Mouse (Mus musculus) thymus, adult 2 months (tissue): Measurements from ENCODE around the gene Arhgap21. TPM values are rescaled to one million over a fixed set of nuclear protein-coding genes. Genes with fewer than 3 reads are reported as not detected.

Experiments
- DNase-seq: peaks from one replicate; pipeline ENCODE4 v3.0.0; 2021
- H3K27ac ChIP-seq: fragments of 200-500 bp; 2 replicates; pipeline ENCODE4 v1.5.1; 2012; ENCODE audit warnings: low read length, control low read depth; ENCODE audit not compliant: control insufficient read depth, insufficient read depth
- H3K27me3 ChIP-seq: fragments of 200-500 bp; 2 replicates; pipeline ENCODE4 v1.6.1; 2012; ENCODE audit warnings: mild to moderate bottlenecking, low read length, moderate library complexity, mixed read lengths; ENCODE audit not compliant: control insufficient read depth, insufficient read depth
- H3K36me3 ChIP-seq: fragments of 200-500 bp; 2 replicates; pipeline ENCODE4 v1.6.1; 2012; ENCODE audit warnings: mild to moderate bottlenecking, low read length, moderate library complexity; ENCODE audit not compliant: control insufficient read depth, insufficient read depth
- H3K4me1 ChIP-seq: fragments of 200-500 bp; replicated peaks from 2 replicates; pipeline ENCODE4 v1.6.1; 2012; ENCODE audit warnings: low read length; ENCODE audit not compliant: control insufficient read depth, insufficient read depth
- H3K4me3 ChIP-seq: fragments of 200-500 bp; 2 replicates; pipeline ENCODE4 v1.5.1; 2012; ENCODE audit warnings: mild to moderate bottlenecking, low read length, control low read depth, moderate library complexity; ENCODE audit not compliant: control insufficient read depth, insufficient read depth
- CTCF ChIP-seq: fragments of 200-500 bp; IDR thresholded peaks from 2 replicates; pipeline ENCODE4 v1.5.1; 2012; ENCODE audit warnings: mild to moderate bottlenecking, control low read depth, low read length, moderate library complexity, borderline replicate concordance; ENCODE audit not compliant: control insufficient read depth, poor library complexity, insufficient read depth; ENCODE audit errors: extremely low read depth
- POLR2A ChIP-seq: fragments of 200-500 bp; IDR thresholded peaks from 2 replicates; pipeline ENCODE4 v1.6.1; 2012; ENCODE audit warnings: mild to moderate bottlenecking, low read length, control low read depth, moderate library complexity; ENCODE audit not compliant: control insufficient read depth, poor library complexity, insufficient read depth; ENCODE audit errors: extremely low read depth
- WGBS: fragments of 180-500 bp; shearing (Covaris S2); methylation state at CpG from one replicate; pipeline ENCODE4 v1.1.7; 2018; 5-methylcytosine and 5-hydroxymethylcytosine counted together
- polyA plus RNA-seq: library from polyadenylated mRNA; depleted of rRNA; stranded (reverse); fragments of >200 nt; gene quantifications from 2 replicates; pipeline ENCODE4 v1.2.3, GENCODE M21; 2012

Arhgap21 gene
- polyA plus RNA-seq, 1 experiment, result 5.3 TPM

- Histone ChIP-seq H3K27ac (no peak overlapping the region), H3K4me3 (peak overlapping the region; percentile 85; the same call in 1 of the 2 replicates), H3K36me3 (no peaks in the 10 kb centered on the region), H3K4me1 (peaks cover 15% of the 10 kb centered on the region), H3K27me3 (no peaks in the 10 kb centered on the region; the same call in 1 of the 2 replicates)
- 54% methylated on average over 13 of the region's 13 CpGs for WGBS
- TF ChIP-seq CTCF, result no peak
- no peak for TF ChIP-seq POLR2A
- DNase-seq, result peak; percentile 5
Measured at GRCm38 (mm10) chr2:20967101-20967645, 1.5 kb downstream of the Arhgap21 start.

- no peak for DNase-seq
- no peaks in the 10 kb centered on the region; the same call in 1 of the 2 replicates for H3K27me3 ChIP-seq
- no peak overlapping the region for H3K4me3 ChIP-seq
- H3K4me1 ChIP-seq, result peaks cover 18% of the 10 kb centered on the region
- 65% methylated on average over 18 of the region's 18 CpGs for WGBS
- TF ChIP-seq CTCF (no peak), POLR2A (no peak)
- no peak overlapping the region for H3K27ac ChIP-seq
- H3K36me3 ChIP-seq, result no peaks in the 10 kb centered on the region
Measured at GRCm38 (mm10) chr2:20966176-20967100, 2.2 kb downstream of the Arhgap21 start.

DNA sequence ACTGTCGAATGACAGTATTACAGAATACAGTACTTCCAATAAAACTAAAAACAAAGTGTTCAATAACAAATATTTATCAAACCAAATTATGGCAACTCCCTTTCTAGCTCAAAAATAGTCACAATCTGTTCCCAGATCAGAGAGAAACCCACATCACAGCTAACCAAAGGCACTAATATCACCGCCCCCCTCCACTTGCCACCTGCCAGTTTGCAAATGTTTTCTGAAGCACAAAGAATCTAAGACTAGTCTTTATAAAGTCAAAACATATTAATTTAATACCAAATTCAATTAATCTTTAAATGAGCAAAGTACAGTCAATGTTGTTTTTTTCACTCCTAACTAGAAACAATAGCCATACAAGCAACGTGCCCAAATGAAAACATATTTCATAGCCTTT lies 3.3 kb downstream of the Arhgap21 start:
- Histone ChIP-seq H3K27ac (no peak overlapping the region), H3K4me1 (peaks cover 19% of the 10 kb centered on the region), H3K4me3 (no peak overlapping the region), H3K36me3 (no peaks in the 10 kb centered on the region), H3K27me3 (no peaks in the 10 kb centered on the region; the same call in 1 of the 2 replicates)
- TF ChIP-seq POLR2A, result no peak
- TF ChIP-seq CTCF, result no peak
- no peak for DNase-seq
- 73% methylated on average over 3 of the region's 3 CpGs for WGBS

GRCm38 (mm10) chr2:20964461-20964860 lies 4.2 kb downstream of the Arhgap21 start:
- Histone ChIP-seq H3K27me3 (no peaks in the 10 kb centered on the region; the same call in 1 of the 2 replicates), H3K4me1 (peaks cover 19% of the 10 kb centered on the region), H3K36me3 (no peaks in the 10 kb centered on the region), H3K27ac (no peak overlapping the region), H3K4me3 (no peak overlapping the region)
- TF ChIP-seq CTCF (no peak), POLR2A (no peak)
- DNase-seq, result no peak

- Histone ChIP-seq H3K4me1 (peaks cover 19% of the 10 kb centered on the region), H3K27me3 (no peaks in the 10 kb centered on the region; the same call in 1 of the 2 replicates), H3K4me3 (no peak overlapping the region), H3K27ac (no peak overlapping the region), H3K36me3 (no peaks in the 10 kb centered on the region)
- TF ChIP-seq POLR2A (no peak), CTCF (no peak)
- 83% methylated on average over 5 of the region's 5 CpGs for WGBS
- DNase-seq, result no peak
Measured at GRCm38 (mm10) chr2:20963226-20963805, 5.4 kb downstream of the Arhgap21 start.

- Histone ChIP-seq H3K27ac (no peak overlapping the region), H3K27me3 (no peaks in the 10 kb centered on the region; the same call in 1 of the 2 replicates), H3K4me3 (no peak overlapping the region), H3K36me3 (no peaks in the 10 kb centered on the region), H3K4me1 (peaks cover 12% of the 10 kb centered on the region)
- WGBS, result 52% methylated on average over 2 of the region's 2 CpGs
- no peak for DNase-seq
- TF ChIP-seq CTCF (no peak), POLR2A (no peak)
Measured at GRCm38 (mm10) chr2:20962284-20962683, 6.4 kb downstream of the Arhgap21 start.
